Mouse (Mus musculus): ENCODE measurements around the gene E330021D16Rik.
"Not testable (repeated sequence)": the region's sequence is repeated elsewhere in the genome, so short reads cannot be mapped to it uniquely, and the experiment has no call there.

The E330021D16Rik gene

DNA sequence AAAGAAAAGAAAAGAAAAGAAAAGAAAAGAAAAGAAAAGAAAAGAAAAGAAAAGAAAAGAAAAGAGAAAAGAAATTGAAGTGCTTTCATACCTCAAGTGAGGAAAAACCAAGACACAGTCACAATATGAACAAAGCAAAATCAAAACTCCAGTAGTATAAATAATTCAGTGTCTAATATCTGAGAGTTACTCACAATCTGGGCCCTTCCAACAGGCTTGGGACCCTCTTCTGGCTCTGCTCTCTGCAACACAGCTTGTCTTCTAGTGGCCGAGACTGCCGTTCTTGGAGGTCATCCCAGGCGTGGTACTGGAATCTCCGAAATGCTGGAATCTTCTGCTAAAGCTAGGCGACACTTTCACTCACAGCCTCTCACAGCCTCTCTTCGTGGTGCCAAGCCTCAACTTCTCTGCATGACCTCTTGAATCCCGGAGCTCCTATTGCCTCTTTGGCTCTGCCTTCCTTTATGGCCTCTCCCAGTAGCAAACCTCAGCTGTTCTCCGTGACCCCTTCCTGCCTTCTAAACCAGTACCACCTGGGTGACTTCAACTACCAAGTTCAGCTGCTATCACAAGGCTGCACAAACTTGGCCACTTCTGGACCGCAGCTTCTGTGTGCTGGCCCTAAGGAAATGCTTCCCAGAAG lies at the start of gene E330021D16Rik:
Gene E330021D16Rik (minus strand): TSS at position 437 of the 643 bp plus-strand sequence.
- DNase-seq (ENCODE audit: low spot score in 2 of 2), result no peak

DNA sequence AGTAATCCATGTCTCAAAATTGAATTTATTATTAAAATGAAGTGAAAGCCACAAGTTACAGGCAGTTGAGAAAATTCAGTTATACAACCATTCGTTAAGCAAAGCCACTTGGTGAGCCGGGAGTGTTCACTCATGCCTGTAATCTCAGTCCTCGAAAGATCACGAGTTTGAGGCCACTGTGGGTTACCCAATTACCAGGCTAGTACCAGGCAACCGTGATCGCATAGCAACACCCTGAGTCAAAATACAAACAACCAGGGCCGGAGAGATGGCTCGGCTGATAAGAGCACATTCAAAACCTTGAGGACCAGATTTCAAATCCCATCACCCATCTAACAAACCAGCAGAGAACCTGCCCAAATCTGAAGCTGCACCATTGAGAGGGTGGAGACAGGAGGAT lies 49.7 kb upstream of the E330021D16Rik start:
- peak in 1 of 2 experiments; percentile 59 for DNase-seq (ENCODE audit: low spot score in 2 of 2)

DNA sequence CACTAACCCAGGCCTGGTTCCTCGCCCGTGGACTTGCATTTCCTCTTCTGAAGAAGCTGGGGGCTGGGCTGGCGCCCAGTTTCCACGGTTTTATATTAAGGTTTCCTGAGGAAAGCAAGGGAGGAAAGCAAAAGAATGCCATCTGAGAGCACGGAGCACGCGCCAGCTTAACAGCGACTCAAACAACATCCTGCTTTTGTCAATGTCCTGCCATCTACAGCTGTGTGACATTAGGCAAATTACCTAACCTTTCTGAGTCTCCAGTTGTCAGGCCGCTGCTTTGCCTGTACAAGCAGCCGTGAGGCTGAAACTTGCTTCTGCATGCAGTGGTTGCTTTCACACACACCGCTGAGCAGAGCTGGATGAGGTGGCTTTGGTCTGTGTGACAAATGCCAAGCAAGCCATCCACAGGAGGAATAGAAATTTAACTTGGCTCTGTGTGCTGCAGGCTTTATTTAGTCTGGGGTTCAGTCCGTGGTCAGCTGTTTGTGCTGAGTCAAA lies 48.8 kb upstream of the E330021D16Rik start:
- no peak for DNase-seq (ENCODE audit: low spot score in 2 of 2)

DNA sequence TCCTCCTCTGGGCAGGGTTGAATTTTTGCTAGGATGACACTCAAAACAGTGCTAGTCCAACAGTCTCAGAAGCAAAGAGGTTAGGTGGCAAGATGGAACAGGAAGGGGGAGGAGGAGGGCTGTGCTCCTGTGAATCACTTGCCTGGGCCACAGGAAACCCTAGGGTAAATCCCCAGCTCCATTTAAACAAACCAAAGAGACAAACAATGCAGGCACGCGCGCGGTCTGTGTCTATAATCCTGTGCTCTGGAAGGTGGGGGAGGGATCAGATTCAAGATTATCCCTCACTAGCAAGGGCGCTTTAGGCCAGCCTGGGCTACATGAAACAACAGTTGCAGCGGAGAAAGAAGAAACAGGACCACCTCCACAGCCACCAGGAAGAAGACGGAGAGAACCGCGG lies 48.1 kb upstream of the E330021D16Rik start:
- DNase-seq (ENCODE audit: low spot score in 2 of 2), result no peak

DNA sequence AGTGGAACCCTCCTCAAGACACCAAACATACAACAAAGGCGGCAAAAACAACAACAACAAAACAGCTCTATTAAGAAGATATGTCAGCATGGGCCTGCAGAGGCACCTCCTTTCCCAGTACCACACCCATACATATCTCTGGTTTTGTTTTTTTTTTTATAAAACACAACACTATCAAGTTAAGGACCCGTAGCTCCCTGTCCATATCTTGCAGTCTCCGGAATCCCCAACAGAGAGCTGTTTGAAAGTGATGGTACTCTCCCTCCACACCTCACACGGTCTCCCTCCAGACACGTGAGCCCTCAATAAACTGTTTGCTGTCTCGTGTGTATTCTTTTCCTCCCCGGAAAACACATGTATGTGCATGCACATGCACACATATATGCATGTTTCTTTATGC lies 43.8 kb upstream of the E330021D16Rik start:
- no peak for DNase-seq (ENCODE audit: low spot score in 2 of 2)

DNA sequence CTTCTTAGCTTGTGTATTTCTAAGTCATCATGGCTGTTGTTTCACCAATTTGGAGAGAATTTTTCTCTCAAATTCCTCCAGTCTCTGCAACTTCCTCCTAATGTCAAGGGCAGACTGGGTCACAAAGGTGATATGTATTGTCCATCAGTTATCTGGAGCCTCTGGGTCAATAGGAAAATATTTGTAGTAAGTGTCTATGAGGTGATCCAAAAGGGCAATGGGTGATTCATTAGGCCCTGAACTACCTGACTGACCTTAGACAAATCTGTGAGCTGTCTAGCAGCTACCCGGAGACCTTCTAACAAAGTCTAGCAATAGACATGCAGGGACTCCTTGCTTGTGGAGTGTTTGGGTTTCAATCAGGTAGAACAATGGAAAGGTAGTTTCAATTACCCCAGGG lies 40.9 kb upstream of the E330021D16Rik start:
- DNase-seq (ENCODE audit: low spot score in 2 of 2), result no peak

DNA sequence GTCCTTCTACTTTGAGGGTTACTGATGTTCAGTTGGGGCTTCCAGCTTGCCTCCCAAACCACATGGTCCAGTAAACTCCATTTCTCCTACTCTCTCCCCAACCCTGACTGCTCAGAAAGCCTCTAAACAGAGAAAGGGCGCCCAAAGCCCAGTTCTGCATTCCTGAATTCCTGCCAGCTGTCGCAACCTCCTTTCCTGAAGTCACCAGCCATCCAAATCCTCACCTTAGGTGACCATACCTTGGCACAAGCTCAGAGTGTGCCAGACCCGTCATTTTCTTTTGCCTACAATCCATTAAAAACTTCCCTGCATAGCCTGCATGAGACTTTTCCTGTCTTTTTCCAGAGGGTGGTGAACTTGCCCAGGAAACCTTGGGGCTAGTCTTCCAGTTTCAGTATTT lies 40.3 kb upstream of the E330021D16Rik start:
- DNase-seq (ENCODE audit: low spot score in 2 of 2), result no peak

DNA sequence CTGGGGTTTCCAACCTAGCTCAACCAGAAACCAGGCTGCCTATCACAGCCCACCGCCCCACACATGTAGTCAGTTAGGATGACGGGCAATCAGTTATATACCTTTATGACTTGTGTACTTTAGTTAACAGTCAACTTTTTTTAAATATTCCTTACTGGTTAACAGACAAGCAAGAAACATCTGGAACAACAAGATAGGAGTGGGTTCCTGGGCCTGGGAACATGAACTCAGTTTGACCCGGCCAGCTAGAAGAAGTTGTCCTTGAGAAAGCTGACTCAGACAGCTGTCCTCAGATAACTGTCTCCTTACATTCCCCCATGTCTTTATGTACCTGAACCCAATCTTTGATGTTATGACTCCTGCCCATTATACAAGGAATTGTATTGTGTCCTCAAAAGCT lies 37.3 kb upstream of the E330021D16Rik start:
- DNase-seq (ENCODE audit: low spot score in 2 of 2), result no peak

DNA sequence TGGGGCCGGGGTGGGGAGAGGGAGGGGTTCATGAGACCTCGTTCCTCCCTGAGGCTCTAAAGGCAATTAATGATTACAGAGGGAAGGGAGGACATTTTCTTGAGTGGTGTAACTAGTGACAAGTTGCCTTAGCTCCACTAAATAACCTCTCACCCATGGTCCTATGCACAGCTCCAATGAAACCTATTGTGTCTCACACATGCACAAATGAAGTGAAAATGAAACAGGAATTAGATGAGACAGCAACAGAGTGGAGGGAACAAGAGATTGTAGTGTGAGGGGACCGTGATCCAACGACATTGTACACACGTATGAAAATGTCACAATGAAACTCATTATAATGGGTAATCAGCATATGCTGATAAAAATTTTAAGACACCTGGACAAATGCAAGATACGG lies 35.5 kb upstream of the E330021D16Rik start:
- DNase-seq (ENCODE audit: low spot score in 2 of 2), result no peak

DNA sequence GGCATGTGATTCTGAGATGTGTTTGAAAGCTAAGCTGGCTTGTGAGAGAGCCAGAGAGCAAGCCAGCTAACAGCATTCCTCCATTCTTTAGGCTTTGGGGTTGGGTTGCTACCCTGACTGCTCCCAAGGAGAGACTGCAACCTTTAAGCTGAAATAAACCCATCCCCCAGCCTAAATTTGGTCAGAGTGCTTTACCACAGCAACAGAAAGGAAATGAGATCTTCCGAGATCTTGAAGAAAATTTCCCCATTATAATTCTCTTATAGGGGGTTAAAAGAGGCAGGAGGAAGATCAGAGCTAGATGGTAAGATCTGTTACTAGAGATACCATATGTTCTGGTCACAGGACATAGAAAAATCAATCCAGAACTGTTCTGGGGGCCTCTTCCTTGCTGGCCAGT lies 34.6 kb upstream of the E330021D16Rik start:
- no peak for DNase-seq (ENCODE audit: low spot score in 2 of 2)

DNA sequence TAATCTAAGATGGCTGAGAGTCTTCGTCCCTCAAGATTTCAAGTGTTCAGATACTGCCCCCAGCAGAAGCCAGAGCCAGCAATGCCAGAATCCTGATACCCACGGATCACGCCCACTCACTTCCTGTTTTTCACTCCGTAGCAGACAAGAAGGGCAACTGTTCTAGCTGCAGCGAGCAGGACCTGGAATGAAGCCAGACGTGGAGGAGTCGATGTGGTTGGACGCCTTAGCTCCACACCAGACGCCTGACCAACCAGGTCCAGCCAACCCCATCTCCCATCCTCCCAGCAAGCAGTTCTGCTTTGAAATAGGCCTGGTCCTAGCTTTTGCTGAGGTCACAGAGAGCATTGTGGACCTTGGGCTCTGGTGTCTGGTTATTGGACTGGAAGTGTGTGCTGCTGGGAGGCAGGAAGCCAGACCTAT lies 33.9 kb upstream of the E330021D16Rik start:
- DNase-seq (ENCODE audit: low spot score in 2 of 2), result peak in 1 of 2 experiments; percentile 34

DNA sequence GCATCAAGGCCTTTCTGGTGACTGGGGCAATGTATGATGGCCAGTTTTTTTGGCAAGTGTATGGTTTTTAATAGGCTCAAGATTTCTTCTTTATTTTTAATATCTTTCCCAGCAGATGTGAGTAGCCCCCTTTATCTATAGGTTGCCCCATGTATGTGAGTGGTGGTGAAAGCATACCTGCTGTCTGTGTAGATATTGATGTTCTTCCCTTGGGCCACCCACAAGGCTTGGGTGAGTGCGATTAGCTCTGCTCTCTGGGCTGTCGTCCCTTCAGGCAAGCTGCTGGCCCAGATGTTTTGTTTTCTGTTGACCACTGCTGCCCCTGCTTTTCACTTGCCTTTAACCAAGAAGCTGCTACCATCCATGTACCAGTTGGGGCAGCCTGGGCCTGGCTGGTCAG lies 23.8 kb upstream of the E330021D16Rik start:
- DNase-seq (ENCODE audit: low spot score in 2 of 2), result not testable (repeated sequence)

DNA sequence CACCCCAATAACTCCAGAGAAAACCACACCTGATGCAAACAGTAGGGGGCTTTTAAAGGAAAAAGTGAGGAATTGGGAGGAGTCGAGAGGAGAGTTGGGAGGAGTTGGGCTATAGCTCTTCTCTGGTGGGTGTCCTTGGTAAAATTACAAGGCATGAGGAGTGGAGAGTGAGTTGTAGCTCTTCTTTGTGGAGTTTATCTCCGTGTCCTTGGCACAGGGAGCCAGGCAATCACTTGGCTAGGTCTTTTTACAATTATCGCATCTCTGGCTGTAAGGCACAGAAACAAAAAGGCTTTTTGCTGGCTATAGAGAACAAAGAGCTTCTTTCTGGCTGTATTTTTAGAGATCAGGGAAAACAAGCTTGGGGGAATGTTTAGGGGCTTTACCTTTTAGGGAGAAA lies 20.8 kb upstream of the E330021D16Rik start:
- not testable (repeated sequence) for DNase-seq (ENCODE audit: low spot score in 2 of 2)

DNA sequence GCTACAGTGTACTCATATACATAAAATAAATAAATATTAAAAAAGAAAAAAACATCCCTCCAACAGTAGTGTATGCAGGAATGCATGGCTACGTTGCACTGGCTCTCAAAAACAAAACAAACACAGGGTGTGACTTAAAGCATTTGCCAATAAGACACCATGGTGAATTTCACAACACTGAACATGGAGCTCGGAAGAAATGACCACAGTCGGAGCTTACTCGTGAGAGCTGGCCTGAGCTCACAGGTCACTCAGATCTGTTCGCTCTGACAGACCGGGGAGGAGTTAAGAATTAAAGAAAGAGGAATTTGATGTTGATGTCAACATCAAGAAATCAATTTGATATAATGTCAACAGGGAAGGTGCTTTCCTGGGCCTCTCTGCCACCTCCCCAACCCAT lies 18.2 kb upstream of the E330021D16Rik start:
- DNase-seq (ENCODE audit: low spot score in 2 of 2), result no peak

DNA sequence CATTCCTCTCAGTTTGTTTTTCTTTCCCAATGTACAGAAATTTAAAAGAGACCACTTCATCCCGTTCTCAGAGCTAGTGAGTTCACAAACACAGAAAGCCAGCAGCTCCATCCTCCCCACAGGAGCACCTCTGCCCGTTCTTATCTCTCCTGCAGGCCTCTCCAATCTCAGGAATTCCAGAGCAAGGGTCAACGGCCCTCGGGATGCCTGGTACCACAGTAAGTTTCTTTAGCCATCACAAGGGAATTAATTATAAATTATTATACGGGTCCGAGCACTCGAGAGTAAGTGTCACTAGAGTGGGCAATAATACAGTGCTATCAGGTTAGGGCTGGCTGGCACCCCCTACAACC lies 16.5 kb upstream of the E330021D16Rik start:
- DNase-seq (ENCODE audit: low spot score in 2 of 2), result no peak

DNA sequence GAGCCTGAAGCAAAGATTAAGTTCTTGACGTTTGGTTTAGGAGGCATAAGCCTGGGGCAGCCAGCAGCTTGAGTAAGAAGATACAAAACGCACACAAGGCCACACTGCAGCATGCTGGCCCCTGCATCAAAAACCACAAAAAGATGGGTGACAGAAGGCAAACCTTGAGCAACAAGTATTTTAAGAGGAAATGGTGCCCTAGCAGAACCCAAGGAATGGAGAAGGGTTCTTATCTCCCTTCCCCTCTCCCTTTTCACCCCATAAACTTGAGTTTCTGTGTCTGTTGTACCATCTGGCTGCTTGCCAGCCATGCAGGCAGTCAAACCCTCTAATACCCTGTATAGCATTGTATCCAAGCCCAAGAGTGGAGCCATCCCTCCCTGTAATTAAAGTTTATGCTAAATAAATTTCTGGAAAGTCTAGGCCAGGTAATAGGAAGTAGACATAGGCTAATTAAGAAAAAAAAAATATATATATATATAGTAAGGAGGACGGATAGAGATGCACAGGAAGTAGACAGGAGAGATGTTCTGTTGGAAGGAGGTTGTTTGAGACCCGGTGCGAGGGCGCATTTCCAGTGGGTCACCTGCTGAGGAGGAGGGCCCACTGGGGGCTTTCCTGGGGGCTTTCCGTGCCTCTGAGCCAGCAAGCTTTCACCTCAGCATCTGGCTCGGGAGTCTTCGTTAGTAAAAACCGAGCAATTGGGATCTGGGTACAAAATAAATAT lies 16.0 kb upstream of the E330021D16Rik start:
- DNase-seq (ENCODE audit: low spot score in 2 of 2), result no peak

DNA sequence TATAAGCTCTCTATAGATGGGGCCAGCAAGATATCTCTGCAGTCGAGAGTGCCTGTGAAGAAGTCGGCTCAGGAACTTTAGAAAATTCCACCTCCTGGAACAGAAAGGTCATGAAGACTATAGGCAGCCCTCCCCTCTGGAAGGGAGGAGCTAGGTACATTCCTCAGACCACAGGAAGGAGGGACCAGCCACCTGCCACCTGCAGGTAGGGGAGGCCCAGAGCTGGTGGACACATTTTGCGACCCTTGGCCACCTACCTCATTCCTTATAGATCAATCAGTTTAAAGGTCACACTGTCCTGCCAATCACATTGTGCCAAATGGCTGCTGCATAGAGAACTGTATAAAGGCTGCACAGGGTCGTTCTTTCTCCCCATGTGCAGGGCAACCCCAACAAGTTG lies 14.1 kb upstream of the E330021D16Rik start:
- no peak for DNase-seq (ENCODE audit: low spot score in 2 of 2)

DNA sequence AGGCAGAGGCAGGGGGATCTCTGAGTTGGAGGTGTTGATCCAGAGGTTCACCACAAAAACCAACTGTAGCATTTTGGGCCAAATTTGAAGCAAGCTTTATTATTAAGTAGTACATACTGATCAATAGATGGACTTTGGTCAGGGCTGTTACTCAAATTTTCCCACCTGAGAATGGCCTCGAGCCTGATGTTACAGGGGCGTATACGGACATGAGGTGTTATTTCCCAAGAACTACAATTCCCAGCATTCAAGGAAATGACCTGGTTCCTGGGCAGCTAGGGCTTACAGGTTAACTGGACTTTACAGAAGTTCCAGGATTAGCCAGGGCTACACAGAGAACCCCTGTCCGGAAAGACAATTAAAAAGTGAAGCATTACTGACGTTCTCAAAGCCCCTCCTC lies 13.0 kb upstream of the E330021D16Rik start:
- no peak for DNase-seq (ENCODE audit: low spot score in 2 of 2)

DNA sequence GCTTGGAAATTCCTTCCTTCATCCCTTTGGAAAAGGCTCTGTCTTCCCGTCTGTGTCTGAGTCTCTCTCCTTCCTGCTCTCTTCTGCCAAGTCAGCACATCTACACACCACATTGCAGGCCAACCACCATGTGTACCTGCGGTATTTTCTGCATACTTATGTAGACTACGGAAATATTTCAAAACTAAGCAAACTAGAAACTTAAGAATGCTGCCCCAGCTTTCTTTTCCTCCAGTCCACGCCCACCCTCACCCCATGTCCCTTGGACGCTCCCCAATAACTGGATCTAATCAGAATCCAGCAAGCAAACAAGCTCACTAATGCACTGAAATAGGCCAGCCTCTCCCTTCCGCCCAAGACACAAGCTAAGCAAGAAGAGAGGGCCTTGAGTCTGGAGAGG lies 11.9 kb upstream of the E330021D16Rik start:
- DNase-seq (ENCODE audit: low spot score in 2 of 2), result peak; percentile 42 to 60

DNA sequence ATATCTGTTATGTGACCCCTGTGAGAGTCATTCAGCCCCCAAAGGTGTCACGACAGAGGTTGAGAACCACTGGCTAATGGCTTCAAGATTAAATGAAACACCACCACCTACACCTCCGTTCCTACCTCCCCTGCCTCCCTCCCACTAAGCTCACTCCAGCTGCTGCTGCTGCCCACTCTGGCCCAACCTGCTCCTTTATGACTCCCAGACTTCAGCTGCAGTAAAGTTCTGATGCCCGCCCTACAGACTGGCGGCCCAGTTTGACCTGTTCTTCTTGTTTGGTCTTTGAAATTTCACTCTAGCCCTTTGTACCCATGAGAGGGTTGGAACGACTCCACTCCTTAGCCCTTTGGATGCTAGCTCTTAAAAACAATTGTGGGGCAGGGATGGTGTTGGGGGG lies 10.6 kb upstream of the E330021D16Rik start:
- peak in 1 of 2 experiments; percentile 26 for DNase-seq (ENCODE audit: low spot score in 2 of 2)

DNA sequence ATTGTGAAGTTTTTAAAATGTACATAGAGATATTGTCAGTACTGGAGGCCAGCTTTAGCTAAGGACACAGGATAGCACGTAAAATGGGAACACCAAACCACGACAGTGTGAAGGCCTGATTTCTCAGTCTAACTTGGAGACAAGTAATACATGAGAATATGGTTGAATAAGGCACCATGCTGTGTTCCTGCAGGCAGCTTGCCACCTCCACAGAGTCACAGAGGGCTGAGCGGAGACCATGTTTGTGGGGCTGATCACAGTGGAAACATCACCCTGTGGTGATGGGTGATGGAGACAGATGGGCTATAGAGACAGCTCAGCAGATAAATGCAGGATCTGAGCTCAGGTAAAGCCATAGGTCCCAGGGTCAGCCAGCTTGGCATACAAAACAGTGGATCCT lies 8.8 kb upstream of the E330021D16Rik start:
- no peak for DNase-seq (ENCODE audit: low spot score in 2 of 2)

DNA sequence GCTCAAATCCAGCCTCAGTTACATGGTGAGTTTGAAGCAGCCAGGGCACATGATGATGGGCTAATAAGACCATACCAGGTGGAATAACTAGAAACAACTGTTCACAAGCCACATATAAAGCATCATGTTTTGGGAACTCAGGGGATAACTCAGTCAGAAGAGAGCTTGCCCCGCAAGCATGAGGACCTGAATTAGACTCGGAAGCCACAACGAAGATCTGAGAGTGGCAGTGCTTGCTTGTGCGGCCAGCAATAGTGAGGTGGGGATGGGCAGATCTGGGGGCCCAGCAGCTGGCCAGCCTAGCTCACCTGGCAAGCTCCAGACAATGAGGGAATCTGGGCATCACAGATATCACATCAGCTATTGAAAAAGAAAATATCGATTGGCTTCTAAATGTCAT lies 7.8 kb upstream of the E330021D16Rik start:
- DNase-seq (ENCODE audit: low spot score in 2 of 2), result no peak

DNA sequence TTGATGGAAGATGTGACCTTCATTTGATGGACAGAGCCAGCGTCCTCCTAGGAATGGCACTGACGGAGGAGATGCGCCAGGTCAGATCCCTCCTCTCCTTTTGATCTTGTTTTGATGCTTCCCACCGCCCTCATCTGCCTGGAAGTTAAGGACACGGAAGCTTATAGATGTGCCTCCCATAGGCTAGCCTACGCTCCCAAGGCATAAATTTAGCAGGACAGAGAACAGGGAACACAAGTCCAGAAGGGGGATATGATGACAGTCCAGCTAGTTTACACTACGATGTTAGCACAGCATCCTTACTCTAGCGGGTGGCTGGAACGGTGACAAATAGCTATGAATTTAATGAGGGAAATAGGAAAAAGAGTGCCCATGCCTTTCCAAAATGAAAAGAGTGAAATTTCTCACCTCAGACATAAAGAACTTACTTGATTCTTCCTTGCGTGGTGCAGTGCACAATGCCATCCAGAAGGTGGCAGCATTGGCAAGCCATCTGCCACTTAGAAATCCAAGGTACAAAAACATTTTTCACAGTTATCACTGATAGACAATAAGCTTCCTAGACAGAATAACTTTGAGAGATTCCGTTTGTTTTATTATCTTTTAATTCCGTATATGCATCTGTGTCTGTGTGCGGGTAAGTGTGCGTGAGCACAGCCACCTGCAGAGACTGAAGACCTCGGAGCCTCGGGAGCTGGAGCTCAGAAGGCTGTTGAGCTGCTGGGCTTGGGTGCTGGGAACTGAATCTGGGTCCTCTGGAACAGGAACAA lies 6.9 kb upstream of the E330021D16Rik start:
- DNase-seq (ENCODE audit: low spot score in 2 of 2), result peak; percentile 44 to 49

Measured in urinary bladder, postnatal 36 days (tissue).